24 mouse cellular contexts compared by ENCODE assay signal in the genomic region with DNA sequence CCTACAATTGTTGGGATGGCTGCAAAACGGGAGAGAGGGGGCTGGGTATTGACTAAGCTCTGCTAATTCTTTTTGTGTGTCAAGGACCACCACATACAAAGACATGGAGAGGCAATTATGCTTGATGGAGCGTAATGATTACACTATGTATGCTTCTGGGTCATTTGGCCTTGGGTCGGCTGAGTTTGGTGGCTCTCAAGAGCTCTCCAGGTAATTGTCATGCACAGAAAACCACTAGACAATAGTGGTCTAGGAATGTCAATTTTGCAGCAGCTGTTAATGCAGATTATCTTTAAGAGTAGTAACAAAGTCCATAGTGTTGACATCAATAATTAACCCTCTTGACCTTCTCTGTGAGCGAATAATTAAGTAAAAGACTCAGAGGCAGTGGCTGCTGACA. TPM values are rescaled to one million over a fixed set of nuclear protein-coding genes. Genes with fewer than 3 reads are reported as not detected.
DNase-seq lines count a peak whose midpoint lies in the region; ATAC-seq and TF ChIP-seq lines count a peak whose summit lies in the region.
"Had no signal": no experiment of that assay in that cellular context is flagged by ENCODE, and none has a peak within 500 bp of the region (broad histone marks: within the 10 kb centered on the region; RNA-seq: fewer than 3 reads in every experiment).

No protein-coding gene starts in this region.

- H3K4me3 ChIP-seq in embryonic facial prominence, embryonic 11.5 days (ENCODE audit: low read depth, low read length), result no peak overlapping the region
- no peak overlapping the region for H3K4me3 ChIP-seq in embryonic facial prominence, embryonic 10.5 days
- no peak overlapping the region for H3K4me3 ChIP-seq in intestine, embryonic 16.5 days (ENCODE audit: low read length)
- H3K4me3 ChIP-seq in intestine, postnatal 0 days (ENCODE audit: low read depth, low read length), result no peak overlapping the region
- H3K4me3 ChIP-seq: embryonic facial prominence, embryonic 13.5 days; heart, embryonic 12.5 days; hindbrain, embryonic 15.5 days had no signal

- H3K4me2 ChIP-seq in embryonic facial prominence, embryonic 11.5 days (ENCODE audit: low read depth, low read length), result no peak overlapping the region
- no peak overlapping the region for H3K4me2 ChIP-seq in intestine, embryonic 16.5 days (ENCODE audit: low read depth, low read length)
- H3K4me2 ChIP-seq in intestine, postnatal 0 days (replicated peaks; ENCODE audit: low read depth), result no peak overlapping the region
- H3K4me2 ChIP-seq: embryonic facial prominence, embryonic 13.5 days; heart, embryonic 12.5 days; hindbrain, embryonic 15.5 days had no signal

- no peak overlapping the region for H3K27ac ChIP-seq in embryonic facial prominence, embryonic 11.5 days (replicated peaks; ENCODE audit: low read depth, low read length)
- no peak overlapping the region for H3K27ac ChIP-seq in embryonic facial prominence, embryonic 10.5 days (replicated peaks)
- H3K27ac ChIP-seq in intestine, embryonic 16.5 days (ENCODE audit: low read length), result no peak overlapping the region
- no peak overlapping the region for H3K27ac ChIP-seq in intestine, postnatal 0 days (ENCODE audit: low read depth, low read length)
- H3K27ac ChIP-seq: embryonic facial prominence, embryonic 13.5 days; hindbrain, embryonic 15.5 days had no signal

- H3K36me3 ChIP-seq in embryonic facial prominence, embryonic 11.5 days (replicated peaks; ENCODE audit: control insufficient read depth, insufficient read depth, low read depth, low read length), result no peaks in the 10 kb centered on the region
- H3K36me3 ChIP-seq in embryonic facial prominence, embryonic 10.5 days (replicated peaks), result no peaks in the 10 kb centered on the region
- H3K36me3 ChIP-seq in intestine, embryonic 16.5 days (ENCODE audit: control insufficient read depth, insufficient read depth, low read length), result no peaks in the 10 kb centered on the region
- H3K36me3 ChIP-seq in intestine, postnatal 0 days (ENCODE audit: control insufficient read depth, insufficient read depth), result no peaks in the 10 kb centered on the region
- H3K36me3 ChIP-seq: embryonic facial prominence, embryonic 13.5 days; heart, embryonic 12.5 days; hindbrain, embryonic 15.5 days had no signal

- intact Hi-C loops in gastrocnemius, postnatal 14 days (cut with DNase I; ENCODE audit: low total_unique reads), result no loop called here

- ATAC-seq in embryonic facial prominence, embryonic 11.5 days (replicated peaks; ENCODE audit: insufficient number of reproducible peaks, low FRiP score, low TSS enrichment, low read depth), result no peak; the same call in 1 of the 2 replicates
- ATAC-seq in intestine, embryonic 16.5 days, result peak; percentile 21; the same call in 1 of the 2 replicates
- no peak for ATAC-seq in intestine, postnatal 0 days
- no peak for ATAC-seq in granulocyte monocyte progenitor cell, adult 5-6 weeks (replicated peaks; ENCODE audit: poor library complexity, severe bottlenecking)
- ATAC-seq: inflammation-experienced regulatory T-cells, adult 6 months; Patski had no signal

- TF ChIP-seq CTCF in intestine, postnatal 0 days (IDR thresholded peaks at IDR 0.05; ENCODE audit: low read depth), result no peak

- 60% methylated on average over 4 of the region's 4 CpGs for WGBS in embryonic facial prominence, embryonic 11.5 days
- WGBS in embryonic facial prominence, embryonic 10.5 days, result 61% methylated on average over 4 of the region's 4 CpGs
- 72% methylated on average over 4 of the region's 4 CpGs for WGBS in intestine, embryonic 16.5 days
- WGBS in intestine, postnatal 0 days, result 65% methylated on average over 4 of the region's 4 CpGs

- no peaks in the 10 kb centered on the region for H3K9me3 ChIP-seq in embryonic facial prominence, embryonic 11.5 days (replicated peaks; ENCODE audit: control insufficient read depth, low read length)
- H3K9me3 ChIP-seq in embryonic facial prominence, embryonic 10.5 days, result no peaks in the 10 kb centered on the region
- no peaks in the 10 kb centered on the region for H3K9me3 ChIP-seq in intestine, embryonic 16.5 days (ENCODE audit: control insufficient read depth, low read length)
- no peaks in the 10 kb centered on the region for H3K9me3 ChIP-seq in intestine, postnatal 0 days (ENCODE audit: control insufficient read depth)
- H3K9me3 ChIP-seq: embryonic facial prominence, embryonic 13.5 days; heart, embryonic 12.5 days; hindbrain, embryonic 15.5 days had no signal

- H3K4me1 ChIP-seq in embryonic facial prominence, embryonic 11.5 days (ENCODE audit: control insufficient read depth, insufficient read depth, low read length), result no peaks in the 10 kb centered on the region
- H3K4me1 ChIP-seq in embryonic facial prominence, embryonic 10.5 days, result no peaks in the 10 kb centered on the region
- H3K4me1 ChIP-seq in intestine, embryonic 16.5 days (ENCODE audit: control insufficient read depth, insufficient read depth, low read length), result no peaks in the 10 kb centered on the region
- H3K4me1 ChIP-seq in intestine, postnatal 0 days (replicated peaks; ENCODE audit: control insufficient read depth, insufficient read depth, low read length), result no peaks in the 10 kb centered on the region
- H3K4me1 ChIP-seq: embryonic facial prominence, embryonic 13.5 days; heart, embryonic 12.5 days; hindbrain, embryonic 15.5 days had no signal

- H3K27me3 ChIP-seq in embryonic facial prominence, embryonic 11.5 days (ENCODE audit: control insufficient read depth, insufficient read depth, low read length), result no peaks in the 10 kb centered on the region; the same call in 1 of the 2 replicates
- H3K27me3 ChIP-seq in embryonic facial prominence, embryonic 10.5 days (replicated peaks; ENCODE audit: low read depth, poor library complexity, severe bottlenecking), result peaks cover 98% of the 10 kb centered on the region
- H3K27me3 ChIP-seq in intestine, embryonic 16.5 days (replicated peaks; ENCODE audit: control insufficient read depth, insufficient read depth, low read length), result 0 out of 2 replicates have a peak, but pooled peaks cover 8% of the 10 kb centered on the region
- H3K27me3 ChIP-seq in intestine, postnatal 0 days (replicated peaks; ENCODE audit: control insufficient read depth, insufficient read depth, low read length), result no peaks in the 10 kb centered on the region
- H3K27me3 ChIP-seq: CH12.LX had no signal

- H3K9ac ChIP-seq in embryonic facial prominence, embryonic 11.5 days (replicated peaks; ENCODE audit: low read length), result no peak overlapping the region
- no peak overlapping the region for H3K9ac ChIP-seq in intestine, embryonic 16.5 days (ENCODE audit: low read depth, low read length)
- H3K9ac ChIP-seq in intestine, postnatal 0 days (ENCODE audit: low read depth, low read length), result no peak overlapping the region
- H3K9ac ChIP-seq: embryonic facial prominence, embryonic 13.5 days; heart, embryonic 12.5 days; hindbrain, embryonic 15.5 days had no signal

- DNase-seq in embryonic facial prominence, embryonic 11.5 days (ENCODE audit: low spot score), result peak; percentile 4
- DNase-seq in embryonic facial prominence, embryonic 10.5 days (ENCODE audit: low spot score), result no peak
- DNase-seq in mesoderm, embryonic 11.5 days (ENCODE audit: low read depth, low spot score), result peak; percentile 12
- no peak for DNase-seq in gastrocnemius, postnatal 14 days
- DNase-seq: adrenal gland, adult 8-10 months; adrenal gland, postnatal 36 days; cerebellum, adult 11 months; cerebellum, adult 8-10 months; cerebellum, postnatal 14 days; gastrocnemius, postnatal 10 days; kidney, adult 18-20 months had no signal

RNA-seq across cellular contexts. Expression of gene Cxcr3, which starts 16.1 kb away (rescaled TPM):
- polyA plus RNA-seq in embryonic facial prominence, embryonic 11.5 days (2014; fragmentation: Nextera tagmentation; extraction: Ambion mirVana), result 0.43 TPM in 1 of 2 replicates, not detected in the other
- polyA plus RNA-seq in embryonic facial prominence, embryonic 10.5 days (2016; fragmentation: Nextera tagmentation; extraction: Ambion mirVana), result 0.11 and 0.14 TPM in 2 replicates
- polyA plus RNA-seq in intestine, embryonic 16.5 days (2015; fragmentation: Nextera tagmentation; extraction: Ambion mirVana), result 0.91 and 0.98 TPM in 2 replicates
- polyA plus RNA-seq in intestine, postnatal 0 days (2015; fragmentation: Nextera tagmentation; extraction: Ambion mirVana), result 1.0 and 1.1 TPM in 2 replicates
- 0.45 TPM in 1 of 2 replicates, not detected in the other for total RNA-seq in granulocyte monocyte progenitor cell, adult 5-6 weeks (2014; fragmentation: Nextera tagmentation)
- 0.10 TPM in 1 of 2 replicates, not detected in the other for total RNA-seq in granulocyte monocyte progenitor cell, adult 5-6 weeks (2017)
- under 1 TPM in 1 of 2 experiments, not detected in 1; 0.18 TPM for total RNA-seq in gastrocnemius, postnatal 14 days (2021)
- total RNA-seq: CH12.LX had no signal
- polyA plus RNA-seq: hindbrain, embryonic 15.5 days; Patski had no signal

RNA-seq across cellular contexts. Expression of gene Gm4779, which starts 44.1 kb away (rescaled TPM):
- polyA plus RNA-seq in embryonic facial prominence, embryonic 11.5 days (2014; fragmentation: Nextera tagmentation; extraction: Ambion mirVana), result not detected in 2 replicates
- polyA plus RNA-seq in embryonic facial prominence, embryonic 10.5 days (2016; fragmentation: Nextera tagmentation; extraction: Ambion mirVana), result 0.24 TPM in 1 of 2 replicates, not detected in the other
- polyA plus RNA-seq in intestine, embryonic 16.5 days (2015; fragmentation: Nextera tagmentation; extraction: Ambion mirVana), result 0.16 TPM in 1 of 2 replicates, not detected in the other
- polyA plus RNA-seq in intestine, postnatal 0 days (2015; fragmentation: Nextera tagmentation; extraction: Ambion mirVana), result not detected in 2 replicates
- not detected in 2 replicates for total RNA-seq in granulocyte monocyte progenitor cell, adult 5-6 weeks (2014; fragmentation: Nextera tagmentation)
- 0.43 and 4.0 TPM in 2 replicates for total RNA-seq in granulocyte monocyte progenitor cell, adult 5-6 weeks (2017)
- total RNA-seq in gastrocnemius, postnatal 14 days (2021), result not detected
- total RNA-seq: adrenal gland, adult 8-10 months; adrenal gland, postnatal 36 days; CH12.LX; gastrocnemius, postnatal 10 days; heart, adult 8-10 months; heart, postnatal 25 days had no signal
- polyA plus RNA-seq: embryonic facial prominence, embryonic 13.5 days; hindbrain, embryonic 11.5 days; hindbrain, embryonic 15.5 days; Patski had no signal

RNA-seq across cellular contexts. Expression of gene 8030474K03Rik, which starts 44.3 kb away (rescaled TPM):
- 0.14 TPM in 1 of 2 replicates, not detected in the other for polyA plus RNA-seq in embryonic facial prominence, embryonic 11.5 days (2014; fragmentation: Nextera tagmentation; extraction: Ambion mirVana)
- polyA plus RNA-seq in embryonic facial prominence, embryonic 10.5 days (2016; fragmentation: Nextera tagmentation; extraction: Ambion mirVana), result not detected in 2 replicates
- 0.26 TPM in 1 of 2 replicates, not detected in the other for polyA plus RNA-seq in intestine, embryonic 16.5 days (2015; fragmentation: Nextera tagmentation; extraction: Ambion mirVana)
- not detected in 2 replicates for polyA plus RNA-seq in intestine, postnatal 0 days (2015; fragmentation: Nextera tagmentation; extraction: Ambion mirVana)
- total RNA-seq in granulocyte monocyte progenitor cell, adult 5-6 weeks (2014; fragmentation: Nextera tagmentation), result not detected in 2 replicates
- total RNA-seq in granulocyte monocyte progenitor cell, adult 5-6 weeks (2017), result 1.1 TPM in 1 of 2 replicates, not detected in the other
- not detected for total RNA-seq in gastrocnemius, postnatal 14 days (2021)
- total RNA-seq: adrenal gland, adult 8-10 months; adrenal gland, postnatal 36 days; CH12.LX; common myeloid progenitor, adult 5-6 weeks; gastrocnemius, postnatal 10 days; heart, postnatal 25 days had no signal
- polyA plus RNA-seq: embryonic facial prominence, embryonic 13.5 days; hindbrain, embryonic 11.5 days; hindbrain, embryonic 15.5 days had no signal

Comparison
In these comparisons a context has a peak if more than half of its experiments do, and no peak if none do; other contexts are left out.
1. DNase-seq: peak in embryonic facial prominence, embryonic 11.5 days (single experiment) and mesoderm, embryonic 11.5 days (single experiment); none in embryonic facial prominence, embryonic 10.5 days (single experiment) and gastrocnemius, postnatal 14 days (single experiment).